Mouse (Mus musculus) intestine, postnatal 0 days (tissue): Measurements from ENCODE around the gene Cdip1. TPM values are rescaled to one million over a fixed set of nuclear protein-coding genes. Genes with fewer than 3 reads are reported as not detected.
"Not testable (repeated sequence)": the region's sequence is repeated elsewhere in the genome, so short reads cannot be mapped to it uniquely, and the experiment has no call there.

Experiments
- ATAC-seq: fragments of 200-750 bp; cut with Nextera tagmentation; 2 replicates; pipeline ENCODE4 v1.8.0; 2017; ENCODE audit warnings: mild to moderate bottlenecking, moderate TSS enrichment, moderate library complexity
- H3K27ac ChIP-seq: fragments of 300-500 bp; sonication (generic); 2 replicates; pipeline ENCODE4 v1.5.1; 2014; ENCODE audit warnings: mild to moderate bottlenecking, low read depth, low read length, moderate library complexity
- H3K27me3 ChIP-seq: fragments of 300-500 bp; sonication (generic); replicated peaks from 2 replicates; pipeline ENCODE4 v1.6.1; 2014; ENCODE audit warnings: low read length, mixed read lengths; ENCODE audit not compliant: control insufficient read depth, insufficient read depth
- H3K36me3 ChIP-seq: fragments of 300-500 bp; sonication (generic); 2 replicates; pipeline ENCODE4 v1.6.1; 2014; ENCODE audit warnings: mild to moderate bottlenecking, moderate library complexity; ENCODE audit not compliant: control insufficient read depth, insufficient read depth
- H3K4me1 ChIP-seq: fragments of 300-500 bp; sonication (generic); replicated peaks from 2 replicates; pipeline ENCODE4 v1.6.1; 2014; ENCODE audit warnings: antibody characterized with exemption, low read length, mixed read lengths; ENCODE audit not compliant: control insufficient read depth, insufficient read depth
- H3K4me2 ChIP-seq: fragments of 300-500 bp; sonication (generic); replicated peaks from 2 replicates; pipeline ENCODE4 v1.6.1; 2014; ENCODE audit warnings: low read depth, mild to moderate bottlenecking, moderate library complexity
- H3K4me3 ChIP-seq: fragments of 300-500 bp; sonication (generic); 2 replicates; pipeline ENCODE4 v1.5.1; 2014; ENCODE audit warnings: low read depth, low read length
- H3K9ac ChIP-seq: fragments of 300-500 bp; sonication (generic); 2 replicates; pipeline ENCODE4 v1.6.1; 2014; ENCODE audit warnings: mild to moderate bottlenecking, low read depth, low read length
- H3K9me3 ChIP-seq: fragments of 300-500 bp; sonication (generic); 2 replicates; pipeline ENCODE4 v1.6.1; 2016; ENCODE audit warnings: mixed run types; ENCODE audit not compliant: control insufficient read depth
- CTCF ChIP-seq: sonication (generic); IDR thresholded peaks from 2 replicates; pipeline ENCODE4 v1.5.1; 2016; ENCODE audit warnings: low read depth, mild to moderate bottlenecking, control low read depth, antibody characterized with exemption, moderate library complexity
- WGBS: fragments of 180-500 bp; shearing (Covaris S2); extraction: QIAGEN DNeasy Blood & Tissue Kit; methylation state at CpG from one replicate; pipeline ENCODE4 v1.1.7; 2014; 5-methylcytosine and 5-hydroxymethylcytosine counted together
- polyA plus RNA-seq: library from polyadenylated mRNA; unstranded; fragments of >200 nt; fragmentation: Nextera tagmentation; extraction: Ambion mirVana; gene quantifications from 2 replicates; pipeline ENCODE4 v1.2.1, GENCODE M21; 2015

Cdip1 gene
- polyA plus RNA-seq, 1 experiment from 2014 or later: 68.0 TPM

- H3K9me3 ChIP-seq: no peaks in the 10 kb centered on the region
- TF ChIP-seq CTCF: no peak
- H3K27ac ChIP-seq: no peak overlapping the region
- no peak for ATAC-seq
- H3K36me3 ChIP-seq: no peaks in the 10 kb centered on the region
- H3K4me2 ChIP-seq: no peak overlapping the region
- 65% methylated on average over 6 of the region's 6 CpGs for WGBS
- no peaks in the 10 kb centered on the region for H3K27me3 ChIP-seq
- no peak overlapping the region for H3K9ac ChIP-seq
- no peak overlapping the region for H3K4me3 ChIP-seq
- no peaks in the 10 kb centered on the region for H3K4me1 ChIP-seq
Measured at GRCm38 (mm10) chr16:4829271-4829900, 39.3 kb upstream of the Cdip1 start.

- Histone ChIP-seq H3K27me3 (no peaks in the 10 kb centered on the region), H3K9ac (no peak overlapping the region), H3K36me3 (no peaks in the 10 kb centered on the region), H3K4me2 (no peak overlapping the region), H3K4me1 (no peaks in the 10 kb centered on the region), H3K9me3 (no peaks in the 10 kb centered on the region), H3K4me3 (no peak overlapping the region), H3K27ac (no peak overlapping the region)
- no peak for ATAC-seq
- WGBS: 89% methylated on average over 5 of the region's 5 CpGs
- TF ChIP-seq CTCF: no peak
Measured at GRCm38 (mm10) chr16:4827639-4828038, 37.5 kb upstream of the Cdip1 start.

DNA sequence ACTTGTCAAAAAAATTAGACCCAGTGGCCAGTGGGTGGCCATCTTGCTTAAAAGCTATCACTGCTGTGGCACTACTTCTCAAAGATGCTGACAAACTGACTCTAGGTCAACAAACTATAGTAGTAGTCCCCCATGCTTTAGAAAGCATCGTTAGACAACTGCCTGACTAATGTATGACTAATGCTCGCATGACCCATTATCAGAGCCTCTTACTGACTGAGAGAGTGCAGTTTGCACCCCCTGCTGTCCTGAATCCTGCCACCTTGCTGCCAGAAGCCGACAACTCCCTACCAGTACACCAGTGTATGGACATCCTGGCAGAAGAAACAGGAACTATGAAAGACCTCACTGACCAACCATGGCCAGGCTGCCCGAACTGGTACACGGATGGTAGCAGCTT lies 34.4 kb upstream of the Cdip1 start:
- not testable (repeated sequence) for H3K9ac ChIP-seq, H3K27me3 ChIP-seq, H3K36me3 ChIP-seq, H3K4me2 ChIP-seq, H3K9me3 ChIP-seq, H3K4me1 ChIP-seq, H3K4me3 ChIP-seq, H3K27ac ChIP-seq, ATAC-seq
- WGBS: 78% methylated on average over 5 of the region's 5 CpGs

DNA sequence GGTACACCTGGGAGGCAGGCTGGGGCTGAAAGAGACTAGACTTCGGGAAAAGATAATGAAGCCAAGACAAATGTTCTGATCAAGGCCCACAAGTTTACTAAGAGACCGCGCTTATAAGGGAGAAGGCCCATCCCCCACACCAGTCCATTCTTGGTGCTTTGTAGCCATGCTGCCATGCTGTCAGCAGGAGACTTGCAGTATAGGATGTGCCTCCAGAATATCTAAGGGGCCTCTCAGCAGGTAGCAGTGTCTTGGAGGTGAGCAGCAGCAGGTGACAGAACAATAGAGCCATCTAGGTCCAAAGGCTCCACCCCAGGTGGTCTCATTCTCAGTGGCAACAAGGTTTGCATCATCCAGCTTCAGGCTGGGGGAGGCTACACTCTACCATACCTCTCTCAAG lies 28.3 kb upstream of the Cdip1 start:
- Histone ChIP-seq H3K4me1 (no peaks in the 10 kb centered on the region), H3K36me3 (no peaks in the 10 kb centered on the region), H3K9me3 (peaks cover 5% of the 10 kb centered on the region; the same call in 1 of the 2 replicates), H3K4me2 (no peak overlapping the region), H3K9ac (no peak overlapping the region), H3K4me3 (no peak overlapping the region), H3K27ac (no peak overlapping the region), H3K27me3 (no peaks in the 10 kb centered on the region)
- no peak for ATAC-seq
- TF ChIP-seq CTCF: no peak
- 83% methylated on average over 3 of the region's 3 CpGs for WGBS

GRCm38 (mm10) chr16:4796631-4797030 lies 6.5 kb upstream of the Cdip1 start:
- no peak for ATAC-seq
- H3K4me3 ChIP-seq: no peak overlapping the region
- H3K4me2 ChIP-seq: no peak overlapping the region
- 84% methylated on average over 4 of the region's 4 CpGs for WGBS
- H3K9ac ChIP-seq: no peak overlapping the region
- H3K9me3 ChIP-seq: no peaks in the 10 kb centered on the region
- no peaks in the 10 kb centered on the region for H3K36me3 ChIP-seq
- H3K27ac ChIP-seq: no peak overlapping the region
- H3K4me1 ChIP-seq: no peaks in the 10 kb centered on the region
- no peaks in the 10 kb centered on the region for H3K27me3 ChIP-seq
- TF ChIP-seq CTCF: no peak

GRCm38 (mm10) chr16:4791332-4791731 lies 1.2 kb upstream of the Cdip1 start:
- peaks cover 11% of the 10 kb centered on the region; the same call in 1 of the 2 replicates for H3K4me1 ChIP-seq
- no peaks in the 10 kb centered on the region for H3K36me3 ChIP-seq
- no peak overlapping the region for H3K9ac ChIP-seq
- no peak overlapping the region for H3K27ac ChIP-seq
- H3K4me2 ChIP-seq: no peak overlapping the region
- no peak for ATAC-seq
- H3K27me3 ChIP-seq: no peaks in the 10 kb centered on the region
- H3K9me3 ChIP-seq: no peaks in the 10 kb centered on the region
- no peak overlapping the region for H3K4me3 ChIP-seq
- TF ChIP-seq CTCF: peak; percentile 75
- WGBS: 37% methylated on average over 2 of the region's 2 CpGs
